Mouse (Mus musculus) intestine, embryonic 16.5 days (tissue): ENCODE data around the gene Ehmt2. TPM values are rescaled to one million over a fixed set of nuclear protein-coding genes. Genes with fewer than 3 reads are reported as not detected.
A peak's percentile ranks its signal among the peaks of the same experiment; 100 is the strongest.
"Not testable (repeated sequence)": the region's sequence is repeated elsewhere in the genome, so short reads cannot be mapped to it uniquely, and the experiment has no call there.

ENCODE experiments used
- ATAC-seq: fragments of 200-750 bp; cut with Nextera tagmentation; 2 replicates; pipeline ENCODE4 v1.8.0; 2017; ENCODE audit warnings: moderate TSS enrichment, moderate library complexity
- H3K27ac ChIP-seq: fragments of 300-500 bp; sonication (generic); 2 replicates; pipeline ENCODE4 v1.5.1; 2014; ENCODE audit warnings: mild to moderate bottlenecking, low read length
- H3K27me3 ChIP-seq: fragments of 300-500 bp; sonication (generic); replicated peaks from 2 replicates; pipeline ENCODE4 v1.6.1; 2014; ENCODE audit warnings: low read length, control low read depth, mixed read lengths; ENCODE audit not compliant: control insufficient read depth, insufficient read depth
- H3K36me3 ChIP-seq: fragments of 300-500 bp; sonication (generic); 2 replicates; pipeline ENCODE4 v1.6.1; 2014; ENCODE audit warnings: low read length, control low read depth; ENCODE audit not compliant: control insufficient read depth, insufficient read depth
- H3K4me1 ChIP-seq: fragments of 300-500 bp; sonication (generic); 2 replicates; pipeline ENCODE4 v1.6.1; 2014; ENCODE audit warnings: low read length, control low read depth, mixed read lengths; ENCODE audit not compliant: control insufficient read depth, insufficient read depth
- H3K4me2 ChIP-seq: fragments of 300-500 bp; sonication (generic); 2 replicates; pipeline ENCODE4 v1.6.1; 2014; ENCODE audit warnings: low read depth, low read length, control low read depth
- H3K4me3 ChIP-seq: fragments of 300-500 bp; sonication (generic); 2 replicates; pipeline ENCODE4 v1.5.1; 2014; ENCODE audit warnings: mild to moderate bottlenecking, low read length
- H3K9ac ChIP-seq: fragments of 300-500 bp; sonication (generic); 2 replicates; pipeline ENCODE4 v1.6.1; 2014; ENCODE audit warnings: low read depth, low read length
- H3K9me3 ChIP-seq: fragments of 300-500 bp; sonication (generic); 2 replicates; pipeline ENCODE4 v1.6.1; 2016; ENCODE audit warnings: low read length, control low read depth; ENCODE audit not compliant: control insufficient read depth
- WGBS: fragments of 180-500 bp; shearing (Covaris S2); extraction: QIAGEN DNeasy Blood & Tissue Kit; methylation state at CpG from one replicate; pipeline ENCODE4 v1.1.7; 2014; 5-methylcytosine and 5-hydroxymethylcytosine counted together
- polyA plus RNA-seq: library from polyadenylated mRNA; unstranded; fragments of >200 nt; fragmentation: Nextera tagmentation; extraction: Ambion mirVana; gene quantifications from 2 replicates; pipeline ENCODE4 v1.2.1, GENCODE M21; 2015

The Ehmt2 gene
- polyA plus RNA-seq, 1 experiment from 2014 or later: 61.9 TPM

DNA sequence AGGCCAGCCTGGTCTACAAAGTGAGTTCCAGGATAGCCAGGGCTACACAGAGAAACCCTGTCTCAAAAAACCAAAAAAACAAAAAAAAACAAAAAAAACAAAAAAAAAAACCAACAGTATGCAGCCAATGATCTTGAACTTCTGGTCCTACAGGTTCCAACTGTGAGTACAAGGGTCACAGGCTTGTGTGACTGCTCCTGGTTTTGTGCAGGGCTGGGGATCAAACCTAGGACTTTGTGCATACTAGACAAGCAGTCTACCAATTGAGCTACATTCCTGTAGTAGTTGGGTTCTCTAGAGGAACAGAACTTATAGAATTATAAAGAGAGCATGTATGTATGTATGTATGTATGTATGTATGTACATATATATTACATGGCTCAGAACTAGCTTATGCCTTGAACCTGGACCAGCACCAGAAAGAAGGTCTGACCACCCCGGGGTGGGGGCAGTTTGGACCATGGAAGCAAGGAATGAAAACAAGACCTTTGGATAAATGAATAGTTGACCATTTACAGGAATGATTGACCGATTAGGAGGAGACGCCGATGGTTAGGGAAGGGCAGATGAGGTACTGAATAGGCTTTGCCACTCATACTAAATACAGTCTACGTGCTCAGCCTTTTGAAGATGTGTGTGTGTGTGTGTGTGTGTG lies 48.3 kb downstream of the Ehmt2 start:
- no peak overlapping the region for H3K27ac ChIP-seq
- ATAC-seq: no peak
- H3K9me3 ChIP-seq: no peaks in the 10 kb centered on the region
- H3K27me3 ChIP-seq: no peaks in the 10 kb centered on the region
- H3K4me1 ChIP-seq: peaks cover 21% of the 10 kb centered on the region
- no peak overlapping the region for H3K9ac ChIP-seq
- no peak overlapping the region for H3K4me3 ChIP-seq
- no peak overlapping the region for H3K4me2 ChIP-seq
- H3K36me3 ChIP-seq: peaks cover 7% of the 10 kb centered on the region
- 82% methylated on average over 5 of the region's 5 CpGs for WGBS

- Histone ChIP-seq H3K9me3 (no peaks in the 10 kb centered on the region), H3K27me3 (no peaks in the 10 kb centered on the region), H3K4me3 (no peak overlapping the region), H3K9ac (no peak overlapping the region), H3K4me2 (no peak overlapping the region), H3K4me1 (peaks cover 19% of the 10 kb centered on the region), H3K27ac (no peak overlapping the region), H3K36me3 (peaks cover 7% of the 10 kb centered on the region)
- WGBS: 24% methylated on average over 8 of the region's 8 CpGs
- no peak for ATAC-seq
Measured at GRCm38 (mm10) chr17:34947606-34948005, 49.3 kb downstream of the Ehmt2 start.

GRCm38 (mm10) chr17:34948721-34949552 lies 50.7 kb downstream of the Ehmt2 start:
- not testable (repeated sequence) for H3K4me3 ChIP-seq, H3K4me2 ChIP-seq, H3K9ac ChIP-seq, H3K36me3 ChIP-seq, H3K9me3 ChIP-seq, ATAC-seq, H3K27me3 ChIP-seq
- WGBS: 49% methylated on average over 9 of the region's 9 CpGs
- Histone ChIP-seq H3K4me1 (peaks cover 22% of the 10 kb centered on the region), H3K27ac (peak overlapping the region; percentile 97)

GRCm38 (mm10) chr17:34949553-34949969 lies 51.3 kb downstream of the Ehmt2 start:
- Histone ChIP-seq H3K36me3 (peaks cover 7% of the 10 kb centered on the region), H3K9me3 (no peaks in the 10 kb centered on the region), H3K27ac (peak overlapping the region; percentile 97), H3K27me3 (no peaks in the 10 kb centered on the region), H3K9ac (peak overlapping the region; percentile 60), H3K4me2 (peak overlapping the region; percentile 57), H3K4me3 (peak overlapping the region; percentile 6; the same call in 1 of the 2 replicates), H3K4me1 (peaks cover 22% of the 10 kb centered on the region)
- 36% methylated on average over 4 of the region's 4 CpGs for WGBS
- ATAC-seq: no peak

GRCm38 (mm10) chr17:34950514-34951455 lies 52.5 kb downstream of the Ehmt2 start:
- Histone ChIP-seq H3K9me3 (no peaks in the 10 kb centered on the region), H3K36me3 (peaks cover 7% of the 10 kb centered on the region), H3K4me1 (peaks cover 20% of the 10 kb centered on the region), H3K4me3 (peak overlapping the region; percentile 96), H3K4me2 (peak overlapping the region; percentile 57), H3K27ac (peak overlapping the region; percentile 97), H3K9ac (peak overlapping the region; percentile 99), H3K27me3 (no peaks in the 10 kb centered on the region; the same call in 1 of the 2 replicates)
- WGBS: 23% methylated on average over 10 of the region's 10 CpGs
- ATAC-seq: peak; percentile 74

DNA sequence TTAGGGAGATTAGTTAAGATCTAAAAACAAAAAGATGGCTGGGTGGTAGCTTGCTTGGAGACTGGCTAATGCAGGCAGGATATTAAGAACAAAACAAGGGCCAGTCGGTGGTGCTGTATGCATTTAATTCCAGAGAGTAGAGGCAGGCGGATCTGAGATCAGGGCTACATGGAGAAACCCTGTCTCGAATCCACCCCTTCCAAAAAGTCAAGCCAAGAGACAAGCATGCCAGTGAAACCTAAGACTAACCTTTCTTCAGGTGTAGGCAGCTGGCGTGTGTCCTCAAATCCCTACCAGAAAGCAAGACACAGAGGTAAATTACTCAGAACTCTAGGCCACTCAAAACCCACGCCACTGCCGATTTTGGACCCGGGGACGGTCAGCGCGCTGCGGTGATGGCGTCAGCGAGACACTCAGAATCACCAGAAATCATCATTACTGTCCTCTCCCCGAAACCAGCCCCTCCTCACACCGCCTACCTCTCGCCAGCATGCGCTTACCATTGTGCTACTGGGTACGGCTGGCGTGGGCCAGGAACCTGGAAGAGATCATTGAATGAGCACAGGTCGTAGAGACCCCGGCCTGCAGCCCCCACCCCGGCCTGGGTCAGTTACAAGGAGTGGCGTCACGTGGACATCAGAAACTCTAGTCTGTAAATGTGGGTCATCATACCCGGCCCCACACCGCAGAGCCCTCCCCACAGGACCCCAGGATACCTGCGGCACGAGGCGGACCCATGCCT lies 53.5 kb downstream of the Ehmt2 start:
- WGBS: under 1% methylated on average over 29 of the region's 29 CpGs
- ATAC-seq: peak; percentile 24

GRCm38 (mm10) chr17:34952378-34953040 lies 54.2 kb downstream of the Ehmt2 start:
- under 1% methylated on average over 23 of the region's 23 CpGs for WGBS
- no peaks in the 10 kb centered on the region for H3K9me3 ChIP-seq

More for the DNA sequence above, 53.5 kb downstream of the Ehmt2 start:
- H3K27ac ChIP-seq: peak overlapping the region; percentile 97
- H3K4me2 ChIP-seq: peak overlapping the region; percentile 57
- H3K27me3 ChIP-seq: no peaks in the 10 kb centered on the region; the same call in 1 of the 2 replicates
- no peaks in the 10 kb centered on the region for H3K9me3 ChIP-seq
- H3K4me3 ChIP-seq: peak overlapping the region; percentile 96
- peaks cover 19% of the 10 kb centered on the region; the same call in 1 of the 2 replicates for H3K4me1 ChIP-seq
- H3K9ac ChIP-seq: peak overlapping the region; percentile 99
- peaks cover 7% of the 10 kb centered on the region for H3K36me3 ChIP-seq

GRCm38 (mm10) chr17:34953258-34953657 lies 55.0 kb downstream of the Ehmt2 start:
- Histone ChIP-seq H3K9ac (0 out of 2 replicates have a peak overlapping the region, but pooled peaks have one; percentile 99), H3K9me3 (no peaks in the 10 kb centered on the region), H3K4me2 (peak overlapping the region; percentile 57; the same call in 1 of the 2 replicates), H3K4me3 (peak overlapping the region; percentile 96; the same call in 1 of the 2 replicates), H3K4me1 (peaks cover 19% of the 10 kb centered on the region; the same call in 1 of the 2 replicates), H3K27me3 (no peaks in the 10 kb centered on the region; the same call in 1 of the 2 replicates), H3K27ac (no peak overlapping the region), H3K36me3 (peaks cover 7% of the 10 kb centered on the region)
- 86% methylated on average over 3 of the region's 3 CpGs for WGBS
- ATAC-seq: no peak

More at GRCm38 (mm10) chr17:34952378-34953040, 54.2 kb downstream of the Ehmt2 start:
- peak overlapping the region; percentile 97 for H3K27ac ChIP-seq
- peak overlapping the region; percentile 96 for H3K4me3 ChIP-seq
- peak overlapping the region; percentile 57 for H3K4me2 ChIP-seq
- peaks cover 19% of the 10 kb centered on the region; the same call in 1 of the 2 replicates for H3K4me1 ChIP-seq
- H3K27me3 ChIP-seq: no peaks in the 10 kb centered on the region; the same call in 1 of the 2 replicates
- ATAC-seq: peak; percentile 65
- H3K9ac ChIP-seq: peak overlapping the region; percentile 99
- peaks cover 7% of the 10 kb centered on the region for H3K36me3 ChIP-seq
